Mouse (Mus musculus): ENCODE results near the gene Flnb. TPM values are rescaled to one million over a fixed set of nuclear protein-coding genes. Genes with fewer than 3 reads are reported as not detected.
A peak's percentile ranks its signal among the peaks of the same experiment; 100 is the strongest.

Flnb gene
- polyA plus RNA-seq, 1 experiment: 31.5 TPM

DNA sequence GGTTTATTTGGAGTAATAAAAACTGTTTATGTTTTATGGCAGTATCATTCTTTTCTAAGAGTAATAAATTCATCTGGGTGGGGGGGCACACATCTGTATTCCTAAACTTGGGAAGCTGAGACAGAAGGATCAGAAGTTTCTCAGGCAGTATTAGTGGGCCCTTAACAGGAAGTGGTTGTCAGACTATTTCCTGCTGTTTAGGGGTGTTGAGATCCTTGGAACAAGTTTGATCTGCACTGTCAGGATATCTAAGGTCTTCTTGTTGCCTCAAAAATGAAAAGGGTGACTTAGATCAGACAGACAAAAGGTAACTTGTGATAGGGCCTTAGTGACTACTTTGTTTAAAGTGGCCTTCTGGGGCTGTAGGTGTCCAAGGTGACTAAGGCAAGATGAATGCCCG is 160.4 kb downstream of the Flnb start:
- no peak for DNase-seq (ENCODE audit: extremely low spot score in 1 of 2, low spot score in 1 of 2)

DNA sequence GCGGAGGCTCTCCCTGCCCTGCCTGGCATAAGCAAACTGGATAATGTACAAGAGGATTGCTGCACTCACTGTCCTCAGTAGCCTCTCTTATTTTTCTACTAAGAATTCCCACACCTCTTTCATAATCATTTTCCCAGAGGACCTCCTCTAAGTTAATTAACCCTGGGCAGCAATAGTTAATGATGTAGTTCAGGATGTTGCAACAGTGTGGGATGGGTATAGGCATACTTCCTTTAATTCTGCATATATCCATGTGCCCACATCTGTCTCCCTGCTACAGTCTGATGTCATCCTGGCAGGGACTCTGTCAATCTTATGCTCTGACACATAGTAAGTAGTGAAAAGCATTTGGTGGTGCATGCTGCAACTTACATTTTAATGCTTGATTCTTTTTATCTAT is 163.5 kb downstream of the Flnb start:
- no peak for DNase-seq (ENCODE audit: extremely low spot score in 1 of 2, low spot score in 1 of 2)

DNA sequence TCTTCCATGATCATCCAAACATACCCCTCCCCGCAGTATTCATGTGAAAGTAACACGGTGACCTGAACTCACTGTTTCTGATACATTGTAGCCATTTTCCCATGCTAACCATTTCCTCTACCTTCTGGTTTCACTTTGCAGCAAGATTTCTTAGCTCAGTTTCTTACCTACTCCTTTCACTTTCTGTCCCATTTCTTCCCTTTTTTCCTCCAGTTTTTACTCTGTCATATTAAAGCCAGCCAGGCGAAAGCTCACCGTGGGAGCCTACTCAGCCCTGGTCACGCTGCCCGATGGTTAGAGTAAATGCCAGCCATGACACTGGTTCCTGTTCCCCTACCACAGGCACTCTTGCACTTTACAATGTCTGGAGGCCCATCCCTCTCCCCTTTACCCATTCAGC is 169.2 kb downstream of the Flnb start:
- no peak for DNase-seq (ENCODE audit: extremely low spot score in 1 of 2, low spot score in 1 of 2)

DNA sequence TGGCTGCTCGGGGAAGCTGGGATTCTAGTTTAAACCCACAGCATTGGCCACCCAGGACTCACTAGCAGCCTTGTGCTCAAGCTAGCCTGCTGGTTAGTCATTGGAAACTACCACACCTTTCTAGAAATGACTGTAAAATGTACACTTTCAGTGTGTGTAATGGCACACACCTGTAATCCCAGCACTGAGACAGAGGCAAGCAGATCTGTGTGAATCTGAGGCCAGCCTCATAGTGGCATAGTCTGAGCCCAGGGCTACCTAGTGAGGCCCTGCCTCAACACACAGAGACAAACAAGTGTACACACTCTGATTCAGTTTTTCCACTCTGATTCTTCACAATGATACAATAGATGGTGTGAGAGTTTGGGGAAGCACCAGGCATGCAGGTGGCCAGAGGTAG is 171.6 kb downstream of the Flnb start:
- DNase-seq (ENCODE audit: extremely low spot score in 1 of 2, low spot score in 1 of 2): no peak

DNA sequence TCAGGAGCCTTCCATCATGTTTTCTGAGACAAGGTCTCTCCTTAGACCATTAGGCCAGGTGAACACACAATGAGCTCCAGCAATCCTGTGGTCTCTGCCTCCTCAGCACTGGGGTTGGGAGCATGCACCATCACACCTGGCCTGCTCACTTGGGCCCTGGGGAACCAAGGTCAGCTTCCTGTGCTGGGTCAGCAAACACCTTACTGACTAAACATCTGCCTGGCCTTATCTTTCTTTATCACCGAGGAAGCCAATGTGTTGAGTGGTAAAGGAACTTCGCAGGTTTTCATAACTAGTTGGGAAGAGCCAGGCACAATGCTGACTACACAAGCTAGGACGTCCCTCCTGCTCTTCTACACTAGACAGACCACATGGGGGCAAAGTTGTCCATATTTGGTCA is 172.2 kb downstream of the Flnb start:
- DNase-seq (ENCODE audit: extremely low spot score in 1 of 2, low spot score in 1 of 2): no peak

DNA sequence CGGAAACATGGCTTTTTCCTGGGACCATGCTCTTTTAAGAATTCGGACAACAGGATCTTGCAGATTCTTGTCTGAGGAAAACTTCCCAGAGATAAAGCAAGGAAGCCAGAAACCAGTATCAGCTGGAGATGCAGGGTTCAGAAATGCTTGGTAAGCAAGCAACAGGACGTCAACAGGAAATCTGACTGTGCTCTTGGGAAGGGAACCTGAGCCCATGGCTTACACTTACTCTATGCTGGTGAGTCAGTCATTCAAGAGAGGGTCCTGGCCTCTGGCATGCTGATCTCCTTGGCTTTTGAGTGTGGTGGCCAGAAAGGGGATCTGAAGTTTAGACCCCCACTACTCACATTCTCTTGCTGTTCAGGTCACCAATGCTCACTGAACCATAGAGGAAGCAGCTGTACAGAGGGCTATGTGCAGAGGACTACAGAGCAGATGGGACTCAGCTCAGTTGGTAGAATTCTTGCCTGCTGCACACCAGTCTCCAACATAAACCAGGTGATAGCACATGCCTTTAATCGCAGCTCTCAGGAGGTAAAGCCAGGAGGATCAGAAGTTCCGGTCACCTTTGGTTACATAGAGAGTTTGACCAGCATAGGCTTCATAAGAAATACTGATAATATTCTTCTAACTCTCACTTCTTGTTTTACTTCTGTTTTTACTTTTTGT is 173.5 kb downstream of the Flnb start:
- DNase-seq (ENCODE audit: extremely low spot score in 1 of 2, low spot score in 1 of 2): no peak

DNA sequence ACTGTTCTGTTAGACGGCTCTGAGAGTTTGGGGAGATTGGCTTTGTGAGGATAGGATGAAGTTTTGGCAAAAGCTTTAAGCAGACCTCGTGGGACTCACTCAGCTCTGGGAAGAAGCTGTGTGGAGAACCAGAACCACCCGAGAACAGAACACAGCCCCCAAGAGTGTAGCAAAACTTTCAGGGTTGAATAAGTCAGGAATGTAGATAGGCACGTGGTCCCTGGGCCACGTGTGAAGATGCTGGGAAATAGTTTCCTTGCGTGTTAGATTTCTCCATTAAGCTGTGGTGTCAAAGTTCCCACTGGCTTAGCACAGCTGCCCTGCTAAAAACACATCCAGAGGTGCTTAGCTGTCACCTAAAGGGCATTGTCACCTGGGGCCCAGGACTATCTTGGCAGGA is 174.4 kb downstream of the Flnb start:
- no peak for DNase-seq (ENCODE audit: extremely low spot score in 1 of 2, low spot score in 1 of 2)

DNA sequence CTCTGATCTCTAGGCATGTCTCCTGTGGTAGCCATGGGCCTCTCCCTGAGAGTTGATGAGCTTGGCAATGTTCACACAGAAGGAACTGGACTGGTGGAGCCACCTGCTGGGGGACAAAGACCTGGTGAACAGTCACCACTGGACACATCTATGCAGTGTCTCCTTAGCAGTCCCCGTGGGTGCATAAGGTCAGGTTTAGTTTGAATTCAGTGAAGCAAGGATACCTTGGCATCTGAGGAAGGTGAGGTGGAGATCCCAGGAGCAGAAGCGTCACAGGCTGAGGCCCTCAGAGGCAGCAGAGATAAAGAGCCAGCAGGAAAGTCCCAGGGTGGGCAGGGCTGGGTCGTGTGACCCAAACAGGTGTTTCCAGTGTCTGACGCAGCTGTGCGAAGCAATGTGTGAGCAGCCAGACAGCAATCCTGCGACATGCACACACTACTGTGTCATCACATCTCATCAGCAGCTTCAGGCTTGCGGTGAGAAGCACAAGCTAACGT is 176.6 kb downstream of the Flnb start, which contains the start of gene Dnase1l3:
Gene Dnase1l3, minus strand, starts transcription at position 303 of the 497 bp plus-strand sequence.
- peak in 1 of 2 experiments; percentile 44 for DNase-seq (ENCODE audit: extremely low spot score in 1 of 2, low spot score in 1 of 2)

DNA sequence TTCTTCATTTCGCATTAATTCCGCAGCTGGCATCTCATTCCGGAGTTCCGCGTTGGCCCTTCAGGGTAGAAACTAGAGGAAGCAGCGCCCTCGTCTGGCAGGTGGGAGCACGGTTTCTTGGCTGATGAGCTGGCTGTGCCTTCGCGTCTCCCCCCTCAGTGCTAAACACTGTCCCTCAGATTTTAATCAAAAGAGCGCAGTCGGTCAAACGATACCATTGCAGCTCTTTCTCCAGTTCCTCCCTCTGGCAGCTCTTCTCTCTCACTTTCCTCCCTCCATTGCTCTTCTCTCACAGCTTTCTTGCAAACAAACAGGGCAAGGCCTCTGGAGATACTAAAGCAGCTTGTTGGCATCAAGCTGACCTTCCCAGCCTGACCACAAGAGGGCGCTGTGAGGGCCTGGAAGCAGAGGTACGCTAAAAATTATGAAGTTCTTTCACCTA is 179.5 kb downstream of the Flnb start:
- peak; percentile 82 to 97 for DNase-seq (ENCODE audit: extremely low spot score in 1 of 2, low spot score in 1 of 2)

DNA sequence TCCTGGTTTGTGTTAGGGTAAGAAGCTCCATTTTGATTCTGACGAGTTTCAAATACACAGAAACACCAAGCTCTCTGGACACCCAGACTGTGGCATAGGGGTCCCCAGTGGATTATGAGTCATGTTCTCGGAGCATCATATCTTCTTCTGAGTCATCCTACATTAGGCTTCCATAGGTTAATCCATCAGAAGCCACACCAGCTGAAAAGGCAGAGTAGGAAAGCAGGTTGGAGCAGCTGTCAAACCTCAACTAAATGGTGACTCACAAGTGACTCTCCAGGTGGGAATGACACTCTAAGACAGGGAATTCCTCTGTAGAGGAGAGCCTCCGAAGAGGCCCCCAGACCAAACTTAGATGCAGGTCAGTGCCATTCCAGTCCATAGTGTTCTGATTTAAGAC is 181.3 kb downstream of the Flnb start:
- no peak for DNase-seq (ENCODE audit: extremely low spot score in 1 of 2, low spot score in 1 of 2)

DNA sequence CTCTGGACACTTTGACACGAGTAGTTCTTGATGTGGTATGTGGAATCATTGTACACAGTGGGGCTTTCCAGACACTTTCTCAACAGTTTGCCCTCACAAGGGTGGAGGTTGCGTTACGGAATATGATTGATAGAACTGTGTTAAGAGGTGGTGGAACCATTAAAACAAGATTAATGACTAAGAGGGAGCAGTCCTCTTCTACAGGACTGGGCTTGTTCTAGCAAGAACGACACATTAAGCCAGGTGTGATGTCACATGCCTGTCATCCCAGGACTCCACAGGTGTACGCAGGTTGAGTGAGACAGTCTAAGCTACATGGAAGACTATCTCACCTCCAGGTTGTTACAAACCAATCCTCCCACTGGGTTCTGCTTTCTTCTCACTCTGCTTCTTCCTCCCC is 181.7 kb downstream of the Flnb start:
- no peak for DNase-seq (ENCODE audit: extremely low spot score in 1 of 2, low spot score in 1 of 2)

DNA sequence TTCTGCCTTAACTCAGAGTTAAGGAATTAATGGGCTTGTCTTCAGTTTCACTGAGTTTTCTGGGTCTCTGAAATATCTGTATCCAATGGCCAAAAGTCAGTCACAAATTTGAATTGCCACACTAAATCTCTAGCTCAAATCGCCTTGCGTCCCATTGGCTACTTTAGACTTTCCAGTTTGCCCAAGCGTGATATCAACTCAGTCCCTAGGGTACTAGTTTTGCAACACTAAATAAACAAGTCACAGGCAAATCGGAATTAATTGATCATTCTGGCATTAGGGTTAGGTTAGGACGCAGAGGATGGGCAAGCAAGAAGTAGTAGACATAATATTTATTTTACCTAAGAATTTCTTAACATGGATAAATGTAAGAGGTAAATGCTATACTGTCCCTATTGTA is 182.5 kb downstream of the Flnb start:
- no peak for DNase-seq (ENCODE audit: extremely low spot score in 1 of 2, low spot score in 1 of 2)

Other genes starting within 250 kb of the Flnb start
- 1.5 and 1.6 TPM in 2 replicates for gene Gm3558, start 249.4 kb upstream of the Flnb start, polyA plus RNA-seq (2012; rRNA removed)
- gene Gm10338, start 222.4 kb upstream of the Flnb start, polyA plus RNA-seq (2012; rRNA removed): not detected in 2 replicates
- gene Gm10128, start 174.0 kb upstream of the Flnb start, polyA plus RNA-seq (2012; rRNA removed): not detected in 2 replicates
- gene Gm26661, start 26.4 kb upstream of the Flnb start, polyA plus RNA-seq (2012; rRNA removed): not detected in 2 replicates
- not detected in 2 replicates for gene Gm45521, start 139.3 kb downstream of the Flnb start, polyA plus RNA-seq (2012; rRNA removed)
- 0.08 TPM in 2 replicates for gene Dnase1l3, start 176.6 kb downstream of the Flnb start, polyA plus RNA-seq (2012; rRNA removed)
- 46.4 and 50.4 TPM in 2 replicates for gene Abhd6, start 184.9 kb downstream of the Flnb start, polyA plus RNA-seq (2012; rRNA removed)

Measured in frontal cortex, adult 2 months (tissue).